Mouse (Mus musculus) brain, embryonic 18.5 days (tissue): ENCODE measurements around the gene Haus2.
"Not testable (repeated sequence)": the region's sequence is repeated elsewhere in the genome, so short reads cannot be mapped to it uniquely, and the experiment has no call there.

Source experiments
- DNase-seq: peaks from one replicate; pipeline ENCODE4 v3.0.0-alpha.2; 2012; ENCODE audit warnings: low read depth, low spot score

The Haus2 gene

GRCm38 (mm10) chr2:120608830-120609723 is at the start of gene Haus2, which contains the start of gene Lrrc57:
Haus2 (plus strand) TSS chr2:120609383.
Lrrc57 (minus strand) TSS chr2:120609520.
- peak; percentile 74 for DNase-seq

GRCm38 (mm10) chr2:120561524-120561923 is 47.7 kb upstream of the Haus2 start:
- no peak for DNase-seq

- DNase-seq: no peak
These were observed 46.3 kb upstream of the Haus2 start for GRCm38 (mm10) chr2:120562859-120563234.

GRCm38 (mm10) chr2:120563235-120563990 is 45.8 kb upstream of the Haus2 start, which contains the start of gene Zfp106:
Zfp106 (minus strand) TSS chr2:120563843.
- DNase-seq: peak; percentile 83

GRCm38 (mm10) chr2:120564548-120565188 is 44.5 kb upstream of the Haus2 start:
- DNase-seq: not testable (repeated sequence)

GRCm38 (mm10) chr2:120565363-120565762 is 43.8 kb upstream of the Haus2 start:
- DNase-seq: no peak

GRCm38 (mm10) chr2:120566886-120567797 is 42.0 kb upstream of the Haus2 start, which contains the start of gene Snap23:
Snap23 (plus strand) TSS chr2:120567671.
- DNase-seq: peak; percentile 84

- DNase-seq: no peak
These were observed 41.3 kb upstream of the Haus2 start for GRCm38 (mm10) chr2:120567798-120568320.

- no peak for DNase-seq
These were observed 38.1 kb upstream of the Haus2 start for GRCm38 (mm10) chr2:120571081-120571480.

- DNase-seq: not testable (repeated sequence)
These were observed 37.0 kb upstream of the Haus2 start for GRCm38 (mm10) chr2:120572161-120572560.

- DNase-seq: no peak
These were observed 34.1 kb upstream of the Haus2 start for GRCm38 (mm10) chr2:120575121-120575520.

- no peak for DNase-seq
These were observed 33.2 kb upstream of the Haus2 start for GRCm38 (mm10) chr2:120575978-120576377.

- DNase-seq: no peak
These were observed 31.4 kb upstream of the Haus2 start for GRCm38 (mm10) chr2:120577799-120578198.

- no peak for DNase-seq
These were observed 30.9 kb upstream of the Haus2 start for GRCm38 (mm10) chr2:120578286-120578685.

GRCm38 (mm10) chr2:120589759-120590158 is 19.4 kb upstream of the Haus2 start:
- no peak for DNase-seq

- no peak for DNase-seq
These were observed 17.0 kb upstream of the Haus2 start for GRCm38 (mm10) chr2:120592227-120592626.

GRCm38 (mm10) chr2:120597734-120598133 is 11.4 kb upstream of the Haus2 start:
- DNase-seq: no peak

GRCm38 (mm10) chr2:120599506-120599905 is 9.7 kb upstream of the Haus2 start:
- DNase-seq: no peak

- DNase-seq: no peak
These were observed 3.0 kb upstream of the Haus2 start for GRCm38 (mm10) chr2:120606021-120606690.
